Mouse (Mus musculus) right cerebral cortex, postnatal 36 days (tissue): ENCODE results near the gene Nup214.
"Not testable (repeated sequence)": the region's sequence is repeated elsewhere in the genome, so short reads cannot be mapped to it uniquely, and the experiment has no call there.

ENCODE experiments used
- DNase-seq, 2 experiments: peaks; one replicate each; pipeline ENCODE4 v3.0.0; 2022; ENCODE audit warnings: low spot score in 2 of 2, mixed read lengths in 1 of 2

Gene Nup214

DNA sequence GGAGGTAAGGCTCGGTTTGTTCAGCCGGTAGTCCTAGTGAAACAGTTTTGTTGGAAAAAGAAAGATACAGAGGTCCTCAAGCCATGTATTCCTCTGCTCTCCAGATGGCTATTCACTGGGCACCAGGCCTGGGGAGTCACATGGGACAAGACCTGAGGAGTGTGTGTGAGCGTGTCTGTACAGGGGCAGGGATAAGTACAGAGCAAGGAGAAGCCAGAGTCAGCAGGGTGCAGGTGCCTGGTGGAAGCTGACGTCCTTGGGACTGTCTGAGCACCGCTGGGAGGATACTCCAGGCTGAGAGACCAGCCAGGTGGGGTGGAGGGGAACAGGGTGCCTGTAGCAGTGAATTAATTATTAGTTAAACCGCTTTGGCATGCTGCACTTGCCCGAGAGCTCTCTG is 10.7 kb upstream of the Nup214 start:
- DNase-seq = no peak

DNA sequence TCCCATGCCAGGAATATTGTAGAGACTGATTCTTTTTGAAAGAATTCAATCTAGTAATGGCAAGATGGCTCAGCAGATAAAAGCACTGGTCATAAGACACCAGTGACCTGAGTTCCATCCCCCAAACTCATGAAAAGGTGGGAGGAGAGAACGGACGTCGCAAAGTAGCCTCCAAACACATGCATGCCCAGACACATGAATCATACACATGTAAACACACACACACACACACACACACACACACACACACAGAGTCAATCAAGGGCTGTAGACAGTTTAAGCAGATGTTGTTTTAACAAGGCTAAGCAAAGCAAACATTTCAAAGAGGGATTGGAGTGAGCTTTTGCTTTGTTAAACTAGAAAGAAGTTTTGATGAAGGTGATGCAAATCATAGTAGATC is 10.0 kb upstream of the Nup214 start:
- no peak for DNase-seq

DNA sequence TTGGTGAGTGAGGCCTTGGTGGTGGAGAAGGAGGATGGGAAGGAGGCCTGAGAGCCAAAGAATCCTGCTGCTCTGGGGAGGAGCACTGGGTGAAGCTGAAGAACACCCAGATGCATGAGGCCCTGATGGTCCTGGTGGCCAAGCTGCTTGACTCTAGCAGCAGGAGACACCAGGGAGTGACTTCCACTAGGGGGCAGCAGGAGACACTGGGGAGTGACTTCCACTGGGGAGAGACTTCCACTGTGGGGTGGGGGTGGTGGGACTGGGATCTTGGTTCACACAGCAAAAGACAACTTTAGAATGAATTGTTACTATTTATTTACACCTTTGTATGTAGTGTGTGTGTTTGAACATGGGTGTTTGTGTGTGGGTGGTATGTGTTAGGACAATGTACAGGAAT is 9.1 kb upstream of the Nup214 start:
- DNase-seq = no peak

DNA sequence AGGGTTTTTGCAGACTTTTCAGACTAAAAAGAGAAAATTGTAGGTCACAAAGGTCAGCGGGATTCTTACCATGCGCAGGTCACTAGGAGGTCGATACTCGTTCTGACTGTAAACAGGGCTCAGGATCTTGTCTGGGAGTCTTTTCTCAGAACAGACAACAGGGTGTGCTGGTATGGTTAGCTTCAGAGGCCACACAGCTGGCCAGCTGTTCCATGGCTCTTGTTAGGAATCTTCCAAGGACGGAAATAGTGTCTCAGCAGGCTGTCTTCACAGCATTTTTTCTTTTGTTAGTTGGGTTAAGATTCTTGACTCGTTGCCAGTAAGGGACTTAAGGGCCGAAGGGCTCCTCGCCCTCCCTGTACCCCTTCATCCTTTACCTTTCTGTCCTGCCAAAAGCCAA is 7.4 kb upstream of the Nup214 start:
- DNase-seq = no peak

DNA sequence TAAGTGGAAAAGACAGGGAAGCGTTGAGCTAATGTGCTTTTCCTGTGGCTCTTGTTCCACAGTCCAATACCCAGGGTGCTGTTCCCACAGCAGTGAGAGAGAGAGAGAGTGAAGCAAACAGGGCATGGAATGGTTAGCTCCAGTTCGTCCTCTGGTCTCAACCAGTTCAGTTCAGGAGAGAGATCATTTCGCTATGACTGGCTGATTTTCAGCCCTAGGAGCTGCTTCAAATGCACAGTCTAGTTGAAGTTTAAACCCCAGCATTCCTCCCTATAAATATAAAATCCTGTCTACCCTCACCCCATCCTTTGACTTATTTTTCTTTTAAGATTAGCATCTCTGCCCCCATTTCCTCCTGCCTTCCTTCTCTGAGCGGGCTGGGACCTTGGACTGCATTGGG is 1.6 kb upstream of the Nup214 start:
- no peak for DNase-seq

DNA sequence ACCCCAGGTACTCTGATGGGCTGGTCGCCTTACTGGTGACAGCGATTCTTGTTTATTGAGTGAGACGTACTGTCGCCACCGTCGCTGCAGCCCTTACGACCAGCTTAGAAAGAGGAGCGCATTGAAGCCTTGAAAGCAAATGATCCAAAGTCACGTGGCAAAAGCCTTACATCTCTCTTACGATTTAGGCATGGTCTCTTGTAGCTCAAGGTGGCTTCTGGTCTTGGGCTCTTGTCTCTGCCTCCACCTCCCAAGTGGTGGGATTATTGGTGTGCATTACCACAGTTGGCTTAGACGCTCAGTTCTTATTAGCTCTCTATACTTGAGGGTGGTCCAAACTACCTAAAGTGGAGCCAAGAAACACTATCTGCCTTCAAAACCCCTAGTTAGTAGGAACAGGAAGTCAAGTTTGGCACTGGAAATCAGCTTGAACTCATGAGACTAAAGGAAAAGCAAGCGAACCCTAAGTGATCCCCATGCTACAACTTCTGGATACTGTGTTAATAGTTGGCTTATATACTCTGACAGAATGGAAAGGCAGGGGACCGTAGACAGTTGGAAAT is 654 bp downstream of the Nup214 start:
- DNase-seq = no peak

DNA sequence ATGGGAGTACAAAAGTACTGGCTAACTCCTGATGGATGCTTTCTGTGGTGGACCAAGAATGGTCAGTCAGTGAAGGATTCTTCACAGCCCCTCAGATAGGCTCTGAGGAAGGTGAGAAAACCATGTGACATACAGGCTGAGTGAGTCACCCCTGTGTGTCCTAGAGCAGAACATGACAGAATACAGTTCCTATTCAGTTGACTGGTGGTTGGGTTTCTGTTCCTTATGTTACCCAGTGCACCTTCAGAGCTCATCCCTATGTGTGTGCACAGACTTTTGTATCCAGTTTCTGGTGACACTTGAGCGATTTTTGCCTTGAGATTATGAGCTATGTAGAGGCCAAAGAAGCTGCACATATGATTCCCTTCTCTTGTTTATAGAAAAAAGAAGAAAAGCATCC is 13.5 kb downstream of the Nup214 start:
- no peak for DNase-seq

DNA sequence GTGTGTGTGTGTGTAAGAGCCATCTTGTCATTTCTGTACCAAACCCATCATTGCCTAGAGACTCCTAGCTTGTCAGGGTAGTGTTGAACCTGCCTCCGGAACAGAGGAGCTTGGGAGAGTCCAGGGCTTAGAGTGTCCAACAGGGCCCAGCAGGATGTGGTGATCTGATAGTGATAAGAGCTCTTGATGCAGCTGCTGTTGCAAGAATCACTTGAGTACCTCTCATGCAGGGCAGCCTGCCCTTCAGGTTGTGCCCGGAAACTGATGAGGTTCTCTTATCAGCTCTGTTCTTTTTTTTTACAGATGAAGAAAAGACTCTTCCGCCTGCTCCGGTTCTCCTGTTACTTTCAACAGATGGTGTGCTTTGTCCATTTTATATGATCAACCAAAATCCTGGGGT is 16.7 kb downstream of the Nup214 start:
- DNase-seq = no peak

DNA sequence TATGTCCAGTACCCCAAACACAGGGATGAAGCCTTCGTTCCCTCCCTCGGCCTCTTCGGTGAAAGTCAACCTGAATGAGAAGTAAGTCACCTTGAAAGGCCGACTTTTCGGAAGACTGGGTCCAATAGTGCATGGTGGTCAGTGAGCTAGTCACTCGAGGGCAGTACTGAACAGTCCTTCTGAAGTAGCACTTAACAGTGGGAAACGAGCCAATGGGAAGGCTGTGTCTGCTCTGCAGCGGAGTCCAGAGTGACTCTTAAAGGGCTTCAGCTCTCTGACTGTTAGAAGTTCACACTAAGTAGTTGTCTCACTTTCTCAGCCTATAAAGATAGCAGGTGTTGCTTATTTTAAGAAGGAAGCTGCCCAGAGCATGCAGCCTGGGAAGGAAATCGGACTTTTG is 20.7 kb downstream of the Nup214 start:
- no peak for DNase-seq

DNA sequence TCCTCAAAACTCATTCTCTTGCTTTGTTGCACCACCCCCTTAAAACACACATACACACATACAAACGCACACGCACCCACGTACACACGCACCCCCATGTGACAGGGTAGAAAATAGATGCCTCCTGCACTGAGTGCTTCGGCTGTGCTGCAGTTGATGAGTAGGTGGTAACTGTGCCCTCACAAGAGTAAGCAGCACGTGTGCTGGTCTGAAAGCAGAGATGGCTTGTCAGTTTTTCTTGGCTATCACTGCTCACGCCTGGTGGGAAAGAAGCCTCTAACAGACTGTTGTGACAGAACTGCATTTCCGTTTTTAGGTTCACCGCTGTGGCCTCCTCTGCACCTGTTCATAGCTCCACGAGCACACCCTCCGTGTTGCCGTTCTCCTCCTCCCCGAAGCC is 21.8 kb downstream of the Nup214 start:
- DNase-seq = peak; percentile 77 to 87

DNA sequence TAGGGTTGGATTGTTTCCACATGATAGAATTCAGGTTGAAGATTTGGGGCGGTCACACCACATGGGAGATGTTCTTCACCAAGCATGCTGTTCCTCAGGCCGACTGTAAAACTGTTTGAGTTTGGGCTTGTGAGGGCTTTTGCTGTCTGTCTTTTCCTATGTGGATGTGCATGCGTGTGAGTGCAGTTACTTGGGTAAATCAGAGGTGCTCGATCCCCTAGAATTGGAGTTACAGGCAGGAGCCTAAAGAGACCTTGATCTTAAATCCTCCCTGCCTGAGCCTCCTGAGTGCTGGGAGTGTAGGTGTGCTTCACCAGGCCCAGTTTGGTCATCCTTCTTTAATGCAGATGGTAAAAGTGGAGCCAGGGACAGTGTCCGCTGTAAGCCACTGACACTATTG is 23.3 kb downstream of the Nup214 start:
- no peak for DNase-seq

DNA sequence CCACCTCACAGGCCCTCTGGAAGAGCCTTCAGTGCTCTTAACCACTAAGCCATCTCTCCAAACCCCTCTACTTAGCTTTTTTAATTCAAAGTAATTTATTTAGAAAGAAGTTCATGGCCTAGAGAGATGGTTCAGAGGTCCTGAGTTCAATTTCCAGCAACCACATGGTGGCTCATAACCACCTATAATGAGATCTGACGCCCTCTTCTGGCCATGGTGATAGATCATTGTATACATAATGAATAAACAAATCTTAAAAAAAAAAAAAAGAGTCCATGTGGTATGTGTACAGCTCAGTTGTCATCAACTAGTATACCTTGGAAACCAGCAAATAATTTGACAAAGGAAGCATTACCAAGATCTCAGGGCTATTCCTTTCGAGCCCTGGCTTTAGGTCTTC is 24.2 kb downstream of the Nup214 start:
- no peak for DNase-seq

DNA sequence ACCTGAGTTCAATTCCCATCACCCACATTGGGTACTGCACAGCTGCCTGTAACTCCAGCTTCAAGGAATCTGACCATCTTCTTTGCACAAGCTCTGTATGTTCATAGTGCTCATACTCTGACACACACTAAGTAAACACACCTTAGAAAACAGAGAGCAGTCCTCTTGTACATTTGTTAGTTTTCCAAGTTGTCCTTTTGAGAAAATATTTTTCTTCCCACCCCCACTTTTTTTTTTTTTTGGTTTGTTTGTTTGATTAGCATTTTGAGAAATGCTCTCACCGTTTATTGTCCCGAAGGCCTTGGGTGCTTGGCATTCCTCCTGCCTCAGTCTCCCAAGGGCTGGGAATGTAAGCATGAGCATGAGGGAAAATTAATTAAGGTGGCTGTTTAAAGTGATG is 34.1 kb downstream of the Nup214 start:
- DNase-seq = no peak

DNA sequence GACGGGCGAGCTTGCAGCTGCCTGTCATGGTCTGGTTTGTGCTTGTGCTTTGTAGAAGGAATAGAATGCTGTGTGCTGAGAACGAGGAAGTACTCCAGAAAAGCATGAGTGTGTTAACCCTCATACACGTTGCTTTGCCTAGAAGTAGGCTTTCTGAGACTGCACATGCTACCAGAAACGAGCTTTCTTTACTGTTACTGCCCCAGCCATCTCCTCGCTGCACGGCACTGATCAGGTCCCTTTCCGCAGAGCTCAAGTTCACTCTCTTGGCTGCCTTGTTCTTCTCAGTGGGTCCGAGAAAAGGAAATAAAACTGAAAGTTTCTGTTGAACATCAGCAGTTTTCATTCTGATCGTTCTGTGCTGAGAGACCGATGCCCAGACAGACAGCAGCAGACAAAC is 34.5 kb downstream of the Nup214 start:
- DNase-seq = no peak

DNA sequence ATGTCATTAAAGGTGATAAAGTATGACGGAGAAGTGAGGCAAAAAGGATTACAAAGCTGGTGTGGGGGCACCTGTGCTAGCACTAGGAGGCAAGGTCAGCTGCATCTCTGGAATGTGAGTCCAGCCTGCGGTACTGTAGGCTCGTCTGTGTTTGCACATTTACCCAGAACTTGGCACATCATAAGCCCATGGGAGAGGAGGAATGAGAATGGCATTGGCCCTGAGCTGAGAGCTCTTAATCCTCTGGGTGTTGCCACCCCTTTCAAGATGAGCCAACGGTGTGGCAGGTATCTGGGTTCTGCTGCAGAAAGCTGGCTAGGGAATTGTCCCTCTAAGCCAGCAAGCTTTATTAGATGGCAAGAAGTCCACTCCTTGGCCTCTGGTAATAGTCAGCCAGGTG is 45.5 kb downstream of the Nup214 start:
- no peak for DNase-seq

DNA sequence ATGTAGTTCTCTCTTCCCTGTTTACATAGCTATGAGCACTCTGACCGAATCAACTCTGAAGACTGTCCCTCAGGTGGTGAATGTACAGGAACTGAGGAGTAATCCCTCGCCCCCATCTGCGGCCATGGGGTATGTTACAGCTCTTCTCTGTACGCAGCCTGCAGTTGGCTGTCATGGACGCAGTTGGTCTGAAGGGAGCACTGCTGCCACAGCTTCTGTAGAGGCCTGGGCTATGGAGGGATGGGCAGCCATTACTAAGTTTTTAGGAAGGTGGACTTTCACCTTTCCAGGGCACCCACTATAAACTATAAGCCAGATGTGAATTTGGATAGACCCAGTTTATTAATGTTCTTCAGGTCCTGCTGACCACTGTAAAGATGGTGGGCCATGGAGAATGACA is 46.0 kb downstream of the Nup214 start:
- no peak for DNase-seq

DNA sequence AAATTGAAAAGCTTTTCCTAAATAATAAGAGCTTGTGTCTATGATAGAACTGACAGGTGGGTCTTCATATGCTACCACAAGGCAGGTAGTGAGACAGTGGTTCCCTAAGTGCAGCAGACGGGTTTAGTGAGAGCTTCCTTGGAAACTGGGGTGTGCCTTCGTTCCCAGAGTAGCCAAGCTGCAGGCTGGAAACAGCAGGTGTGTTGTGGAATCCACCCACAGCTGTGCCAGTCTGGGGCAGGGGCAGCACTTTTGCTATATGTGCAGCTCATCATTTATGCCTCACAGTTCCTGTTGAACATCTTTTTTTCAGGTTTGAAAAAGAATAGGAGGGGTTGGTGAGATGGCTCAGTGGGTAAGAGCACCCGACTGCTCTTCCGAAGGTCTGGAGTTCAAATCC is 50.1 kb downstream of the Nup214 start:
- no peak for DNase-seq

DNA sequence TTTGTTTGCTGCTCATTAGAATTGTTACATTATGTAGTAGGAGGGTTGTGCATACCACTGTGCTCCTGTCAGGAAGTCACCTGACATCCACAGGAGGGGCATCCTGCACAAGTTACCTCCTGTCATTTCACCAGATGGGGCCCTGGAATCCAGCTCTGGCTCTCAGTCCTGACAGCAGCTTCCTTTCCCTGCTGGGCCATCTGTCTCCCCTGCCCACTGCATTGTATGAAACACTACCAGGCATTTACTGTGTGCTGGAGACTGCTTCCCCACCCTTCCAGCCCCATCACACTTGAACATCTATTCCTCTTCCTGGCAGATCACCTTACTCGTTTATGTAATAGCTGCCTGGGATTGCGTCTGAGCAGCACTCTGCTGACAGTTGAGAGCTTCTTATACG is 55.4 kb downstream of the Nup214 start:
- DNase-seq = peak; percentile 42 to 51

DNA sequence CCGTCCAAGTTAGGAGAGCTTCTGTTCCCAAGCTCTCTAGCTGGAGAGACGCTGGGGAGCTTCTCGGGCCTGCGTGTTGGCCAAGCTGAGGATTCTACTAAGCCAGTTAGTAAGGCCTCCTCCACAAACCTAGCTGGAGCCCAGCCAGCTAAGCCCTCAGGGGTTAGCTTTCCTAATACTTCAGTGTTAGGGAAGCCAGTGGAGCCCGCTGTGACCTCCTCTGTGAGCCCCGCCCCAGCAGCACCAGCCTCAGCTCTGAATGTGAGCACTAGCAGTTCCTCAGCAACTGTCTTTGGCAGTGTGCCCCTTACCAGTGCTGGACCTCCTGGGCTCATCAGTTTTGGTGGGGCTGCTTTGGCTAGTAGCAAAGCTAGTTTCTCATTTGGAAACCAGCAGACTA is 59.2 kb downstream of the Nup214 start:
- DNase-seq = no peak

DNA sequence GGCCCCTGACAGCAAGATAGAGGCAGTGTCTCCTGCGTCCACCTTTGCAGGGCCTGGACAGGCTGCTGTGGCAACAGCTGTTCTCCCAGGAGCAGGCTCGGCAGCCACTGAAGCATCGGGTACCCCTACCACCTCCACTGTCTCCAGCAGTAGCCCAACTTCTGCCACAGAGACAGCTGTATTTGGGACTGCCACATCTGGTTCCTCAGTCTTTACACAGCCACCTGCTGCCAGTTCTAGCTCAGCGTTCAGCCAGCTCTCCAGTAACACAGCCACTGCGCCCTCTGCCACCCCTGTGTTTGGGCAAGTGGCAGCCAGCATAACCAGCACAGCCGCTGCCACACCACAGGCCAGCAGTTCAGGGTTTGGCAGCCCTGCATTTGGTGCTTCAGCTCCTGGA is 60.0 kb downstream of the Nup214 start:
- DNase-seq = no peak

DNA sequence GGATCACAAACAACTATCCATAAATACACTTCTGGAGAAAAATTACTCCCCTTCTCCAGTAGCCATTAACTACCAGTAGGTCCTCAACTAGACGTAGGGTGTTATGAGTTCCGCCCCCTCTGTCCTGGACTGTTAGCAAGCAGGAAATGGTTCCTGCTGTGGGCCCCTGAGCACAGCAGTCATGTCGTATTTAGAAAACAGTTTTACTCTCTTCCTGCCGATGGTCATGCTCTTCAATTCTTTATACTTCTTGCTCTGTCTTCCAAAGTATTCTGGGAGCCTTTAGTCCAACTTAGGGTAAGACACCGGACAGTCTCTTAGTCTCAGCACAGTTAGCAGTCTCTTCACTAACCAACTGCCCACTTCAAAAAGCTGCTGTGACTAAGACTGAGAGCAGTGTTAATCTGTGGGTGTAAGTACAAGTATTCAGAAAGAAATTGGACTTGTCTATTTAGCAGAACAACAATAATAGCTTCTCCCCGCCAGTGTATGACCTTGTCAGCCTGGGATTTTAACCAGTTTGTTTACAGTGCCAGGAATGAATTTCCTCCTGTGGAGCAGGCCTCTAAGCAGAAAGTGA is 63.1 kb downstream of the Nup214 start:
- no peak for DNase-seq

DNA sequence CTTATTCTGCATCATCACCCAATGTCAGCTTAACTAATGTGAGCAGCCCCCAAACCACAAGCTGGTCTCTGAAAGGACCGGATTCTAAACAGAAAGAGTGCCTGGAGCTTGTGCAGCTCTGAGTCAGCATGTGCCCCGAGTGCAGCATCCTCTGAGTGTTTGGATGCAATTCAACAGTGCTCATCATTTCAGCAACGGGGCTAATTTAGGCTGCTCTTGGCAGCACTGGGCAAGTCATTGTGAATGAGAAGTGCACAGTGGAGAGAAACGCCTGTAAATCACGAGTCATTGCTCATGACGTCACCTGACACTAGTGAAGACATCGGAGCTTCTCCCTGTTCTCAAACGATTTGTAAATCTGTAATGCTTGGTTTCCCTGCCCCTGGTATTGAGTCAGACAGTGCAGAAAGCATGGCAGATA is 64.4 kb downstream of the Nup214 start:
- peak; percentile 55 to 72 for DNase-seq

DNA sequence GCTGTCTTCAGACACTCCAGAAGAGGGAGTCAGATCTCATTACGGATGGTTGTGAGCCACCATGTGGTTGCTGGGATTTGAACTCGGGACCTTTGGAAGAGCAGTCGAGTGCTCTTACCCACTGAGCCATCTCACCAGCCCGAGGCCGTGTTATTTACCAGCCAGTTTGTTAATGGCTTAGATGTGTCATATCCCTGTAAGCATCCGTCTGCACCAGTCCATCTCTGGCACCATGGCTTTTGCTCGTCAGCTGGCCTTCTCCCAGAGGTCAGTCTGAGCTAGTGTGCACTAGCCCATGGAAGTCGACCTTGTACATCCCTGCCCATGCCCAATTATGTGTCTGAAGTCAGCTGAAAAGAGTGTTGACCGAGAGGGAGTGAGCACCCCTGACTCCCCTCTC is 66.4 kb downstream of the Nup214 start:
- DNase-seq = not testable (repeated sequence)

DNA sequence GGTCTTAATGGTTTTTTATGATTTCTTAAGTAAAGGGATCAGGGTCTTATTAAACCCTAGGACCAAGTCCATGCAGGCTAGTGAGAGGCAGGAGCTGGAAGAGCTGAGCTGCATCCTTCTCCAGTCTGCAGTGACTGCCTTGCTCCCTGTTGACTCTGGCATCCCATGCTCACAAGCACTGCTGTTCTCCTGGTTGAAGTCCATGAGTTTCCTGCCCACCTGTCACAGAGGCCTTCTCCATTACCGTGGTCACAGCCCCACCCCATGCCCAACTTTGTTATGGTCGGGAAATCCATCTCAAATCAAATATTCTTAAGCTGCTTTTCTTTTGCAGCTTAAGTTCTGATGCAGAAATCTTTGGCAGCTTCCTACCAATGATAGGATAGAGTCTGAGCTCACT is 66.9 kb downstream of the Nup214 start:
- DNase-seq = no peak
